Mouse (Mus musculus): ENCODE data around the gene Rpia. TPM values are rescaled to one million over a fixed set of nuclear protein-coding genes. Genes with fewer than 3 reads are reported as not detected.

Gene Rpia
- polyA plus RNA-seq, 1 experiment from 2014 or later, result 3.0 TPM

GRCm38 (mm10) chr6:70765076-70765475 is 27.0 kb downstream of the Rpia start:
- peaks cover 12% of the 10 kb centered on the region; the same call in 1 of the 2 replicates for H3K36me3 ChIP-seq (replicated peaks)
- H3K4me2 ChIP-seq, result no peak overlapping the region
- H3K27ac ChIP-seq, result no peak overlapping the region
- no peak for ATAC-seq (replicated peaks)
- no peak overlapping the region for H3K9ac ChIP-seq
- no peaks in the 10 kb centered on the region for H3K9me3 ChIP-seq
- H3K4me1 ChIP-seq, result no peaks in the 10 kb centered on the region
- H3K4me3 ChIP-seq, result no peak overlapping the region
- no peaks in the 10 kb centered on the region for H3K27me3 ChIP-seq (replicated peaks)
- 88% methylated on average over 8 of the region's 8 CpGs for WGBS

- WGBS, result 94% methylated on average over 5 of the region's 5 CpGs
- H3K9me3 ChIP-seq, result no peaks in the 10 kb centered on the region
These were observed 27.5 kb downstream of the Rpia start for GRCm38 (mm10) chr6:70764551-70764950.

GRCm38 (mm10) chr6:70763881-70764280 is 28.2 kb downstream of the Rpia start:
- H3K27me3 ChIP-seq (replicated peaks), result no peaks in the 10 kb centered on the region
- no peak for ATAC-seq (replicated peaks)
- no peak overlapping the region for H3K4me2 ChIP-seq
- H3K4me3 ChIP-seq, result no peak overlapping the region
- no peak overlapping the region for H3K27ac ChIP-seq
- no peaks in the 10 kb centered on the region for H3K4me1 ChIP-seq
- 0 out of 2 replicates have a peak, but pooled peaks cover 4% of the 10 kb centered on the region for H3K36me3 ChIP-seq (replicated peaks)
- no peaks in the 10 kb centered on the region for H3K9me3 ChIP-seq
- no peak overlapping the region for H3K9ac ChIP-seq
- 93% methylated on average over 4 of the region's 4 CpGs for WGBS

More at GRCm38 (mm10) chr6:70764551-70764950, 27.5 kb downstream of the Rpia start:
- Histone ChIP-seq H3K9ac (no peak overlapping the region), H3K27ac (no peak overlapping the region), H3K4me1 (no peaks in the 10 kb centered on the region), H3K4me3 (no peak overlapping the region), H3K36me3 (replicated peaks) (0 out of 2 replicates have a peak, but pooled peaks cover 7% of the 10 kb centered on the region), H3K27me3 (replicated peaks) (no peaks in the 10 kb centered on the region), H3K4me2 (no peak overlapping the region)
- ATAC-seq (replicated peaks), result no peak

GRCm38 (mm10) chr6:70762659-70763058 is 29.4 kb downstream of the Rpia start:
- Histone ChIP-seq H3K9me3 (no peaks in the 10 kb centered on the region), H3K9ac (no peak overlapping the region), H3K4me3 (no peak overlapping the region), H3K27ac (no peak overlapping the region), H3K4me1 (no peaks in the 10 kb centered on the region), H3K36me3 (replicated peaks) (0 out of 2 replicates have a peak, but pooled peaks cover 4% of the 10 kb centered on the region), H3K27me3 (replicated peaks) (no peaks in the 10 kb centered on the region), H3K4me2 (no peak overlapping the region)
- WGBS, result 93% methylated on average over 6 of the region's 6 CpGs
- ATAC-seq (replicated peaks), result no peak

- ATAC-seq (replicated peaks), result no peak
- Histone ChIP-seq H3K36me3 (replicated peaks) (no peaks in the 10 kb centered on the region), H3K4me2 (no peak overlapping the region), H3K9me3 (no peaks in the 10 kb centered on the region), H3K4me1 (no peaks in the 10 kb centered on the region), H3K4me3 (no peak overlapping the region), H3K9ac (no peak overlapping the region), H3K27ac (no peak overlapping the region), H3K27me3 (replicated peaks) (no peaks in the 10 kb centered on the region)
- 85% methylated on average over 4 of the region's 4 CpGs for WGBS
These were observed 31.1 kb downstream of the Rpia start for GRCm38 (mm10) chr6:70760951-70761350.

GRCm38 (mm10) chr6:70754833-70755232 is 37.2 kb downstream of the Rpia start:
- H3K4me2 ChIP-seq, result no peak overlapping the region
- H3K36me3 ChIP-seq (replicated peaks), result no peaks in the 10 kb centered on the region
- 89% methylated on average over 10 of the region's 10 CpGs for WGBS
- H3K9me3 ChIP-seq, result no peaks in the 10 kb centered on the region
- no peak overlapping the region for H3K4me3 ChIP-seq
- H3K9ac ChIP-seq, result no peak overlapping the region
- no peak for ATAC-seq (replicated peaks)
- H3K4me1 ChIP-seq, result peaks cover 3% of the 10 kb centered on the region; the same call in 1 of the 2 replicates
- no peak overlapping the region for H3K27ac ChIP-seq
- no peaks in the 10 kb centered on the region for H3K27me3 ChIP-seq (replicated peaks)

- Histone ChIP-seq H3K9me3 (no peaks in the 10 kb centered on the region), H3K4me3 (no peak overlapping the region), H3K4me1 (peaks cover 3% of the 10 kb centered on the region; the same call in 1 of the 2 replicates), H3K9ac (no peak overlapping the region), H3K36me3 (replicated peaks) (no peaks in the 10 kb centered on the region), H3K4me2 (no peak overlapping the region), H3K27me3 (replicated peaks) (no peaks in the 10 kb centered on the region), H3K27ac (no peak overlapping the region)
- WGBS, result 59% methylated on average over 8 of the region's 8 CpGs
- ATAC-seq (replicated peaks), result no peak
These were observed 39.7 kb downstream of the Rpia start for GRCm38 (mm10) chr6:70752351-70752750.

- H3K9ac ChIP-seq, result no peak overlapping the region
- H3K4me2 ChIP-seq, result no peak overlapping the region
- no peak for ATAC-seq (replicated peaks)
- H3K27me3 ChIP-seq (replicated peaks), result no peaks in the 10 kb centered on the region
- WGBS, result 76% methylated on average over 6 of the region's 6 CpGs
- H3K36me3 ChIP-seq (replicated peaks), result no peaks in the 10 kb centered on the region
- H3K9me3 ChIP-seq, result no peaks in the 10 kb centered on the region
- peaks cover 3% of the 10 kb centered on the region; the same call in 1 of the 2 replicates for H3K4me1 ChIP-seq
- no peak overlapping the region for H3K27ac ChIP-seq
- no peak overlapping the region for H3K4me3 ChIP-seq
These were observed 40.1 kb downstream of the Rpia start for GRCm38 (mm10) chr6:70751898-70752273.

GRCm38 (mm10) chr6:70751251-70751897 is 40.7 kb downstream of the Rpia start:
- WGBS, result 73% methylated on average over 8 of the region's 8 CpGs
- no peak overlapping the region for H3K9ac ChIP-seq
- peaks cover 3% of the 10 kb centered on the region; the same call in 1 of the 2 replicates for H3K4me1 ChIP-seq
- ATAC-seq (replicated peaks), result no peak
- no peak overlapping the region for H3K27ac ChIP-seq
- no peak overlapping the region for H3K4me3 ChIP-seq
- H3K36me3 ChIP-seq (replicated peaks), result no peaks in the 10 kb centered on the region
- no peaks in the 10 kb centered on the region for H3K9me3 ChIP-seq
- H3K27me3 ChIP-seq (replicated peaks), result no peaks in the 10 kb centered on the region
- no peak overlapping the region for H3K4me2 ChIP-seq

GRCm38 (mm10) chr6:70749750-70750149 is 42.3 kb downstream of the Rpia start:
- Histone ChIP-seq H3K9me3 (no peaks in the 10 kb centered on the region), H3K36me3 (replicated peaks) (no peaks in the 10 kb centered on the region), H3K4me1 (peaks cover 3% of the 10 kb centered on the region; the same call in 1 of the 2 replicates), H3K27me3 (replicated peaks) (no peaks in the 10 kb centered on the region), H3K9ac (no peak overlapping the region), H3K4me2 (no peak overlapping the region), H3K27ac (no peak overlapping the region), H3K4me3 (no peak overlapping the region)
- peak; percentile 58; the same call in 1 of the 2 replicates for ATAC-seq (replicated peaks)
- 24% methylated on average over 1 of the region's 1 CpGs for WGBS

GRCm38 (mm10) chr6:70747702-70748101 is 44.3 kb downstream of the Rpia start:
- H3K9ac ChIP-seq, result no peak overlapping the region
- no peaks in the 10 kb centered on the region for H3K27me3 ChIP-seq (replicated peaks)
- no peaks in the 10 kb centered on the region for H3K36me3 ChIP-seq (replicated peaks)
- H3K9me3 ChIP-seq, result no peaks in the 10 kb centered on the region
- no peak overlapping the region for H3K27ac ChIP-seq
- no peak for ATAC-seq (replicated peaks)
- no peak overlapping the region for H3K4me3 ChIP-seq
- WGBS, result 92% methylated on average over 5 of the region's 5 CpGs
- H3K4me1 ChIP-seq, result no peaks in the 10 kb centered on the region
- no peak overlapping the region for H3K4me2 ChIP-seq

GRCm38 (mm10) chr6:70743902-70744301 is 48.1 kb downstream of the Rpia start:
- 84% methylated on average over 5 of the region's 5 CpGs for WGBS

GRCm38 (mm10) chr6:70742833-70743232 is 49.2 kb downstream of the Rpia start:
- WGBS, result 87% methylated on average over 4 of the region's 4 CpGs
- H3K36me3 ChIP-seq (replicated peaks), result no peaks in the 10 kb centered on the region
- no peak for ATAC-seq (replicated peaks)

More at GRCm38 (mm10) chr6:70743902-70744301, 48.1 kb downstream of the Rpia start:
- no peaks in the 10 kb centered on the region for H3K9me3 ChIP-seq
- no peak for ATAC-seq (replicated peaks)
- H3K4me3 ChIP-seq, result no peak overlapping the region
- no peak overlapping the region for H3K4me2 ChIP-seq
- H3K9ac ChIP-seq, result no peak overlapping the region
- no peaks in the 10 kb centered on the region for H3K4me1 ChIP-seq
- H3K27ac ChIP-seq, result no peak overlapping the region
- H3K27me3 ChIP-seq (replicated peaks), result no peaks in the 10 kb centered on the region
- no peaks in the 10 kb centered on the region for H3K36me3 ChIP-seq (replicated peaks)

More at GRCm38 (mm10) chr6:70742833-70743232, 49.2 kb downstream of the Rpia start:
- no peak overlapping the region for H3K27ac ChIP-seq
- H3K9me3 ChIP-seq, result no peaks in the 10 kb centered on the region
- H3K27me3 ChIP-seq (replicated peaks), result no peaks in the 10 kb centered on the region
- no peaks in the 10 kb centered on the region for H3K4me1 ChIP-seq
- no peak overlapping the region for H3K4me2 ChIP-seq
- no peak overlapping the region for H3K9ac ChIP-seq
- no peak overlapping the region for H3K4me3 ChIP-seq

Measured in midbrain, embryonic 15.5 days (tissue).